Mouse (Mus musculus) adrenal gland, postnatal 10 days (tissue): ENCODE results near the gene Dr1. TPM values are rescaled to one million over a fixed set of nuclear protein-coding genes. Genes with fewer than 3 reads are reported as not detected.
"Not testable (repeated sequence)": the region's sequence is repeated elsewhere in the genome, so short reads cannot be mapped to it uniquely, and the experiment has no call there.

Experiments used
- DNase-seq: peaks from one replicate; pipeline ENCODE4 v3.0.0; 2021; ENCODE audit warnings: mixed read lengths
- long read RNA-seq, 2 experiments: library from polyadenylated mRNA; stranded (forward); transcript quantifications; one replicate each; pipeline ENCODE4 v2.0.0; 2021
- total RNA-seq, 2 experiments: library from RNA; stranded (reverse); gene quantifications; 2 replicates each; pipeline ENCODE4 v1.2.3; 2021

The Dr1 gene
- 10 to 100 TPM; 30.4 to 30.7 TPM for total RNA-seq
- long read RNA-seq, experiment 1, transcript Dr1-201 (3 exons, 3,085 nt) = major isoform, 29 of 31 reads
- long read RNA-seq, experiment 1, partial matches to known transcripts = 0 of 31 reads
- long read RNA-seq, experiment 1, other reads (novel, unspliced or antisense) = 2 of 31 reads
- long read RNA-seq, experiment 2, transcript Dr1-201 (3 exons, 3,085 nt) = major isoform, 14 of 15 reads
- long read RNA-seq, experiment 2, partial matches to known transcripts = 0 of 15 reads
- long read RNA-seq, experiment 2, other reads (novel, unspliced or antisense) = 1 of 15 reads

GRCm38 (mm10) chr5:108268127-108269062 is at the start of gene Dr1:
Dr1 (plus strand) TSS chr5:108268897.
- DNase-seq = peak; percentile 93

GRCm38 (mm10) chr5:108224077-108224476 is 44.6 kb upstream of the Dr1 start:
- DNase-seq = no peak

GRCm38 (mm10) chr5:108226159-108226558 is 42.5 kb upstream of the Dr1 start:
- DNase-seq = no peak

- DNase-seq = peak; percentile 51
Measured at GRCm38 (mm10) chr5:108246314-108246765, 22.4 kb upstream of the Dr1 start.

- DNase-seq = no peak
Measured at GRCm38 (mm10) chr5:108250033-108250432, 18.7 kb upstream of the Dr1 start.

GRCm38 (mm10) chr5:108255259-108255658 is 13.4 kb upstream of the Dr1 start:
- DNase-seq = no peak

- no peak for DNase-seq
Measured at GRCm38 (mm10) chr5:108262722-108263121, 6.0 kb upstream of the Dr1 start.

GRCm38 (mm10) chr5:108263785-108264184 is 4.9 kb upstream of the Dr1 start:
- not testable (repeated sequence) for DNase-seq

- no peak for DNase-seq
Measured at GRCm38 (mm10) chr5:108266990-108267389, 1.7 kb upstream of the Dr1 start.

- no peak for DNase-seq
Measured at GRCm38 (mm10) chr5:108269063-108269810, 540 bp downstream of the Dr1 start.

GRCm38 (mm10) chr5:108269811-108270151 is 1.1 kb downstream of the Dr1 start:
- no peak for DNase-seq

GRCm38 (mm10) chr5:108270415-108270814 is 1.7 kb downstream of the Dr1 start:
- no peak for DNase-seq

GRCm38 (mm10) chr5:108271345-108271744 is 2.6 kb downstream of the Dr1 start:
- DNase-seq = not testable (repeated sequence)

GRCm38 (mm10) chr5:108286957-108287356 is 18.3 kb downstream of the Dr1 start:
- DNase-seq = no peak

- DNase-seq = no peak
Measured at GRCm38 (mm10) chr5:108301567-108301966, 32.9 kb downstream of the Dr1 start.

GRCm38 (mm10) chr5:108312224-108313064 is 43.7 kb downstream of the Dr1 start, which contains the start of gene Pigg:
Pigg (plus strand) TSS chr5:108312609.
- peak; percentile 97 for DNase-seq

GRCm38 (mm10) chr5:108313065-108313860 is 44.6 kb downstream of the Dr1 start:
- DNase-seq = no peak
